ENCODE assay signal across 8 mouse cellular contexts in genomic region chr1:190927751-190928369, GRCm38 (mm10). TPM values are rescaled to one million over a fixed set of nuclear protein-coding genes. Genes with fewer than 3 reads are reported as not detected.
DNase-seq lines count a peak whose midpoint lies in the region; ATAC-seq lines count a peak whose summit lies in the region.

No protein-coding gene starts in this region.

- peak overlapping the region; percentile 98 for H3K27ac ChIP-seq in kidney, embryonic 14.5 days (ENCODE audit: low read depth, low read length)
- peak overlapping the region; percentile 99 for H3K27ac ChIP-seq in heart, embryonic 16.5 days (ENCODE audit: low read length)
- H3K27ac ChIP-seq in liver, embryonic 15.5 days (replicated peaks) = peak overlapping the region; percentile 99
- H3K27ac ChIP-seq in stomach, embryonic 14.5 days (ENCODE audit: low read length) = peak overlapping the region; percentile 98

- DNase-seq in kidney, adult 18-20 months = no peak
- peak; percentile 26 for DNase-seq in brain, adult 2 months (ENCODE audit: low read depth, low spot score)
- DNase-seq in left cerebral cortex, postnatal 36 days (ENCODE audit: low spot score in 2 of 2) = no peak
- DNase-seq in T-cell, adult 2 months (ENCODE audit: low spot score) = no peak

- WGBS in kidney, embryonic 14.5 days = 20% methylated on average over 16 of the region's 16 CpGs
- 8% methylated on average over 16 of the region's 16 CpGs for whole genome bisulfite sequencing in heart, embryonic 16.5 days
- 7% methylated on average over 16 of the region's 16 CpGs for whole genome bisulfite sequencing in liver, embryonic 15.5 days (ENCODE audit: insufficient replicate concordance)
- 8% methylated on average over 16 of the region's 16 CpGs for WGBS in stomach, embryonic 14.5 days

- no peaks in the 10 kb centered on the region for H3K27me3 ChIP-seq in kidney, embryonic 14.5 days (ENCODE audit: control insufficient read depth, insufficient read depth, low read length)
- H3K27me3 ChIP-seq in heart, embryonic 16.5 days (ENCODE audit: control insufficient read depth, insufficient read depth, low read length) = no peaks in the 10 kb centered on the region
- no peaks in the 10 kb centered on the region; the same call in 1 of the 2 replicates for H3K27me3 ChIP-seq in liver, embryonic 15.5 days
- no peaks in the 10 kb centered on the region for H3K27me3 ChIP-seq in stomach, embryonic 14.5 days (ENCODE audit: control insufficient read depth, insufficient read depth, low read length)

- H3K4me3 ChIP-seq in kidney, embryonic 14.5 days (ENCODE audit: low read length) = peak overlapping the region; percentile 75
- peak overlapping the region; percentile 87 for H3K4me3 ChIP-seq in heart, embryonic 16.5 days (ENCODE audit: low read length)
- peak overlapping the region; percentile 87 for H3K4me3 ChIP-seq in liver, embryonic 15.5 days (replicated peaks)
- H3K4me3 ChIP-seq in stomach, embryonic 14.5 days (ENCODE audit: low read depth, low read length) = peak overlapping the region; percentile 67

- H3K36me3 ChIP-seq in kidney, embryonic 14.5 days (ENCODE audit: control insufficient read depth, insufficient read depth, low read length) = peaks cover 1% of the 10 kb centered on the region; the same call in 1 of the 2 replicates
- H3K36me3 ChIP-seq in heart, embryonic 16.5 days (ENCODE audit: control insufficient read depth, insufficient read depth) = no peaks in the 10 kb centered on the region
- 0 out of 2 replicates have a peak, but pooled peaks cover 2% of the 10 kb centered on the region for H3K36me3 ChIP-seq in liver, embryonic 15.5 days (replicated peaks)
- H3K36me3 ChIP-seq in stomach, embryonic 14.5 days (ENCODE audit: control insufficient read depth, insufficient read depth, low read length) = no peaks in the 10 kb centered on the region

- H3K4me2 ChIP-seq in kidney, embryonic 14.5 days (replicated peaks; ENCODE audit: low read depth, low read length) = peak overlapping the region; percentile 83
- H3K4me2 ChIP-seq in heart, embryonic 16.5 days (ENCODE audit: low read depth, low read length) = peak overlapping the region; percentile 75
- peak overlapping the region; percentile 78 for H3K4me2 ChIP-seq in liver, embryonic 15.5 days
- peak overlapping the region; percentile 47 for H3K4me2 ChIP-seq in stomach, embryonic 14.5 days (replicated peaks; ENCODE audit: low read depth, low read length)

- peaks cover 10% of the 10 kb centered on the region; the same call in 1 of the 2 replicates for H3K4me1 ChIP-seq in kidney, embryonic 14.5 days (ENCODE audit: control insufficient read depth, insufficient read depth, low read length)
- peaks cover 11% of the 10 kb centered on the region for H3K4me1 ChIP-seq in heart, embryonic 16.5 days (ENCODE audit: control insufficient read depth, insufficient read depth, low read length)
- peaks cover 24% of the 10 kb centered on the region for H3K4me1 ChIP-seq in liver, embryonic 15.5 days (replicated peaks)
- H3K4me1 ChIP-seq in stomach, embryonic 14.5 days (ENCODE audit: control insufficient read depth, insufficient read depth, low read length) = peaks cover 11% of the 10 kb centered on the region; the same call in 1 of the 2 replicates

- no peak; the same call in 1 of the 2 replicates for ATAC-seq in kidney, embryonic 14.5 days (ENCODE audit: low FRiP score, low TSS enrichment)
- no peak for ATAC-seq in heart, embryonic 16.5 days (replicated peaks; ENCODE audit: extremely low read depth, insufficient read depth, low FRiP score)
- peak; percentile 7 for ATAC-seq in liver, embryonic 15.5 days (ENCODE audit: insufficient read depth)
- 0 out of 2 replicates have a peak, but pooled peaks have one; percentile 3 for ATAC-seq in stomach, embryonic 14.5 days (ENCODE audit: insufficient number of reproducible peaks, insufficient read depth, low FRiP score, low read depth)

- peak overlapping the region; percentile 93 for H3K9ac ChIP-seq in kidney, embryonic 14.5 days (ENCODE audit: low read depth, low read length)
- peak overlapping the region; percentile 95 for H3K9ac ChIP-seq in heart, embryonic 16.5 days (ENCODE audit: low read length)
- H3K9ac ChIP-seq in liver, embryonic 15.5 days = peak overlapping the region; percentile 79
- peak overlapping the region; percentile 85 for H3K9ac ChIP-seq in stomach, embryonic 14.5 days (replicated peaks; ENCODE audit: low read depth, low read length)

- intact Hi-C loops in left cerebral cortex, postnatal 36 days (cut with DNase I) = loop anchor here (2.0 to 5.0 kb wide), 2 partner anchors 17 to 99 kb away; partner anchors contain the start of genes Flvcr1 and Rps6kc1

- H3K9me3 ChIP-seq in kidney, embryonic 14.5 days (ENCODE audit: control insufficient read depth, low read length) = no peaks in the 10 kb centered on the region
- H3K9me3 ChIP-seq in heart, embryonic 16.5 days (replicated peaks; ENCODE audit: control insufficient read depth, low read length) = no peaks in the 10 kb centered on the region
- H3K9me3 ChIP-seq in liver, embryonic 15.5 days (replicated peaks) = no peaks in the 10 kb centered on the region
- no peaks in the 10 kb centered on the region for H3K9me3 ChIP-seq in stomach, embryonic 14.5 days (ENCODE audit: control insufficient read depth, low read depth, low read length)

RNA-seq across cellular contexts. Expression of gene Angel2, which starts 2.9 kb away (rescaled TPM):
- 36.6 and 51.1 TPM in 2 replicates for polyA plus RNA-seq in kidney, embryonic 14.5 days (2014; fragmentation: Nextera tagmentation; extraction: Ambion mirVana)
- 29.5 and 30.1 TPM in 2 replicates for polyA plus RNA-seq in heart, embryonic 16.5 days (2015; fragmentation: Nextera tagmentation; extraction: Ambion mirVana)
- polyA plus RNA-seq in liver, embryonic 15.5 days (2015; fragmentation: Nextera tagmentation; extraction: Ambion mirVana) = 11.3 and 13.4 TPM in 2 replicates
- 41.1 and 43.0 TPM in 2 replicates for polyA plus RNA-seq in stomach, embryonic 14.5 days (2014; fragmentation: Nextera tagmentation; extraction: Ambion mirVana)
- 10 to 100 TPM; 52.6 to 58.6 TPM for total RNA-seq in left cerebral cortex, postnatal 36 days (2021)

RNA-seq across cellular contexts. Expression of gene Rps6kc1, which starts 16.3 kb away (rescaled TPM):
- polyA plus RNA-seq in kidney, embryonic 14.5 days (2014; fragmentation: Nextera tagmentation; extraction: Ambion mirVana) = 6.7 and 13.6 TPM in 2 replicates
- 10.3 TPM in 2 replicates for polyA plus RNA-seq in heart, embryonic 16.5 days (2015; fragmentation: Nextera tagmentation; extraction: Ambion mirVana)
- polyA plus RNA-seq in liver, embryonic 15.5 days (2015; fragmentation: Nextera tagmentation; extraction: Ambion mirVana) = 3.4 and 3.5 TPM in 2 replicates
- polyA plus RNA-seq in stomach, embryonic 14.5 days (2014; fragmentation: Nextera tagmentation; extraction: Ambion mirVana) = 15.3 and 16.1 TPM in 2 replicates
- total RNA-seq in left cerebral cortex, postnatal 36 days (2021) = 100 to 1,000 TPM; 108 to 116 TPM

RNA-seq across cellular contexts. Expression of gene Vash2, which starts 51.2 kb away (rescaled TPM):
- 20.3 and 41.4 TPM in 2 replicates for polyA plus RNA-seq in kidney, embryonic 14.5 days (2014; fragmentation: Nextera tagmentation; extraction: Ambion mirVana)
- 48.3 and 50.6 TPM in 2 replicates for polyA plus RNA-seq in heart, embryonic 16.5 days (2015; fragmentation: Nextera tagmentation; extraction: Ambion mirVana)
- polyA plus RNA-seq in liver, embryonic 15.5 days (2015; fragmentation: Nextera tagmentation; extraction: Ambion mirVana) = 0.88 and 1.2 TPM in 2 replicates
- 33.5 and 35.3 TPM in 2 replicates for polyA plus RNA-seq in stomach, embryonic 14.5 days (2014; fragmentation: Nextera tagmentation; extraction: Ambion mirVana)
- 1 to 10 TPM; 2.0 to 2.1 TPM for total RNA-seq in left cerebral cortex, postnatal 36 days (2021)

Comparison
In these comparisons a context has a peak if more than half of its experiments do, and no peak if none do; other contexts are left out.
1. ATAC-seq: peak in liver, embryonic 15.5 days (single experiment) and stomach, embryonic 14.5 days (single experiment); none in kidney, embryonic 14.5 days (single experiment) and heart, embryonic 16.5 days (single experiment).
2. Peak in every context shown above with its lines, with median percentiles within 50 percentile points of each other: H3K27ac ChIP-seq, H3K4me2 ChIP-seq, H3K4me3 ChIP-seq and H3K9ac ChIP-seq.